Mouse (Mus musculus): ENCODE results near the gene Pitpnc1. TPM values are rescaled to one million over a fixed set of nuclear protein-coding genes. Genes with fewer than 3 reads are reported as not detected.

The Pitpnc1 gene
- polyA plus RNA-seq, 1 experiment from 2014 or later = 16.0 TPM

- no peak overlapping the region for H3K9ac ChIP-seq (ENCODE audit: low read length)
- H3K9me3 ChIP-seq (ENCODE audit: control insufficient read depth, low read length) = 0 out of 2 replicates have a peak, but pooled peaks cover 6% of the 10 kb centered on the region
- H3K27me3 ChIP-seq (ENCODE audit: control insufficient read depth, insufficient read depth, low read length) = no peaks in the 10 kb centered on the region
- ATAC-seq (ENCODE audit: insufficient number of reproducible peaks, insufficient read depth, low FRiP score, low read depth) = peak; percentile 60; the same call in 1 of the 2 replicates
- H3K36me3 ChIP-seq (ENCODE audit: control insufficient read depth, insufficient read depth, low read length) = peaks cover 12% of the 10 kb centered on the region; the same call in 1 of the 2 replicates
- 67% methylated on average over 7 of the region's 7 CpGs for WGBS
- H3K4me3 ChIP-seq (ENCODE audit: control insufficient read depth in 1 of 2, insufficient read depth in 1 of 2, low read depth in 1 of 2, low read length in 2 of 2) = no peak overlapping the region
- peaks cover 6 to 9% of the 10 kb centered on the region in 2 experiments; a peak in 3 of 4 replicates for H3K4me1 ChIP-seq (ENCODE audit: control insufficient read depth in 2 of 2, insufficient read depth in 2 of 2, low read length in 2 of 2)
- no peak overlapping the region for H3K4me2 ChIP-seq (ENCODE audit: low read length)
- H3K27ac ChIP-seq (replicated peaks in 1 of 2; ENCODE audit: control insufficient read depth in 1 of 2, insufficient read depth in 1 of 2, low read depth in 2 of 2, low read length in 2 of 2) = peak overlapping the region in 1 of 2 experiments; percentile 49; a peak in 2 of 4 replicates
These were observed 221.7 kb downstream of the Pitpnc1 start for GRCm38 (mm10) chr11:107248753-107249152.

GRCm38 (mm10) chr11:107245657-107246056 is 224.8 kb downstream of the Pitpnc1 start:
- 0 out of 2 replicates have a peak, but pooled peaks cover 3% of the 10 kb centered on the region for H3K9me3 ChIP-seq (ENCODE audit: control insufficient read depth, low read length)
- no peak for ATAC-seq (ENCODE audit: insufficient number of reproducible peaks, insufficient read depth, low FRiP score, low read depth)
- H3K36me3 ChIP-seq (ENCODE audit: control insufficient read depth, insufficient read depth, low read length) = no peaks in the 10 kb centered on the region
- WGBS = 82% methylated on average over 7 of the region's 7 CpGs
- H3K27me3 ChIP-seq (ENCODE audit: control insufficient read depth, insufficient read depth, low read length) = no peaks in the 10 kb centered on the region
- H3K4me1 ChIP-seq (ENCODE audit: control insufficient read depth in 2 of 2, insufficient read depth in 2 of 2, low read length in 2 of 2) = peaks cover 6 to 9% of the 10 kb centered on the region in 2 experiments; a peak in 3 of 4 replicates
- no peak overlapping the region for H3K27ac ChIP-seq (replicated peaks in 1 of 2; ENCODE audit: control insufficient read depth in 1 of 2, insufficient read depth in 1 of 2, low read depth in 2 of 2, low read length in 2 of 2)
- H3K9ac ChIP-seq (ENCODE audit: low read length) = no peak overlapping the region
- H3K4me2 ChIP-seq (ENCODE audit: low read length) = no peak overlapping the region
- H3K4me3 ChIP-seq (ENCODE audit: control insufficient read depth in 1 of 2, insufficient read depth in 1 of 2, low read depth in 1 of 2, low read length in 2 of 2) = no peak overlapping the region

- no peaks in the 10 kb centered on the region for H3K4me1 ChIP-seq (ENCODE audit: control insufficient read depth in 2 of 2, insufficient read depth in 2 of 2, low read length in 2 of 2)
- no peak overlapping the region for H3K4me3 ChIP-seq (ENCODE audit: control insufficient read depth in 1 of 2, insufficient read depth in 1 of 2, low read depth in 1 of 2, low read length in 2 of 2)
- H3K9ac ChIP-seq (ENCODE audit: low read length) = no peak overlapping the region
- H3K36me3 ChIP-seq (ENCODE audit: control insufficient read depth, insufficient read depth, low read length) = no peaks in the 10 kb centered on the region
- WGBS = 81% methylated on average over 6 of the region's 6 CpGs
- no peaks in the 10 kb centered on the region for H3K27me3 ChIP-seq (ENCODE audit: control insufficient read depth, insufficient read depth, low read length)
- no peak overlapping the region for H3K27ac ChIP-seq (replicated peaks in 1 of 2; ENCODE audit: control insufficient read depth in 1 of 2, insufficient read depth in 1 of 2, low read depth in 2 of 2, low read length in 2 of 2)
- ATAC-seq (ENCODE audit: insufficient number of reproducible peaks, insufficient read depth, low FRiP score, low read depth) = no peak
- H3K4me2 ChIP-seq (ENCODE audit: low read length) = no peak overlapping the region
- 0 out of 2 replicates have a peak, but pooled peaks cover 3% of the 10 kb centered on the region for H3K9me3 ChIP-seq (ENCODE audit: control insufficient read depth, low read length)
These were observed 227.4 kb downstream of the Pitpnc1 start for GRCm38 (mm10) chr11:107243126-107243525.

GRCm38 (mm10) chr11:107241678-107242077 is 228.8 kb downstream of the Pitpnc1 start:
- Histone ChIP-seq H3K36me3 (ENCODE audit: control insufficient read depth, insufficient read depth, low read length) (no peaks in the 10 kb centered on the region), H3K4me3 (ENCODE audit: control insufficient read depth in 1 of 2, insufficient read depth in 1 of 2, low read depth in 1 of 2, low read length in 2 of 2) (no peak overlapping the region), H3K27me3 (ENCODE audit: control insufficient read depth, insufficient read depth, low read length) (no peaks in the 10 kb centered on the region), H3K4me2 (ENCODE audit: low read length) (no peak overlapping the region), H3K9me3 (ENCODE audit: control insufficient read depth, low read length) (0 out of 2 replicates have a peak, but pooled peaks cover 3% of the 10 kb centered on the region), H3K4me1 (ENCODE audit: control insufficient read depth in 2 of 2, insufficient read depth in 2 of 2, low read length in 2 of 2) (peaks cover 2% of the 10 kb centered on the region in 2 experiments; a peak in 2 of 4 replicates), H3K9ac (ENCODE audit: low read length) (no peak overlapping the region), H3K27ac (replicated peaks in 1 of 2; ENCODE audit: control insufficient read depth in 1 of 2, insufficient read depth in 1 of 2, low read depth in 2 of 2, low read length in 2 of 2) (no peak overlapping the region)
- WGBS = 89% methylated on average over 7 of the region's 7 CpGs
- no peak for ATAC-seq (ENCODE audit: insufficient number of reproducible peaks, insufficient read depth, low FRiP score, low read depth)

- Histone ChIP-seq H3K4me2 (ENCODE audit: low read length) (no peak overlapping the region), H3K4me3 (ENCODE audit: control insufficient read depth in 1 of 2, insufficient read depth in 1 of 2, low read depth in 1 of 2, low read length in 2 of 2) (no peak overlapping the region), H3K4me1 (ENCODE audit: control insufficient read depth in 2 of 2, insufficient read depth in 2 of 2, low read length in 2 of 2) (peaks cover 3 to 9% of the 10 kb centered on the region in 2 experiments; a peak in 2 of 4 replicates), H3K27ac (replicated peaks in 1 of 2; ENCODE audit: control insufficient read depth in 1 of 2, insufficient read depth in 1 of 2, low read depth in 2 of 2, low read length in 2 of 2) (no peak overlapping the region), H3K9ac (ENCODE audit: low read length) (no peak overlapping the region), H3K9me3 (ENCODE audit: control insufficient read depth, low read length) (no peaks in the 10 kb centered on the region), H3K36me3 (ENCODE audit: control insufficient read depth, insufficient read depth, low read length) (peaks cover 2% of the 10 kb centered on the region; the same call in 1 of the 2 replicates), H3K27me3 (ENCODE audit: control insufficient read depth, insufficient read depth, low read length) (no peaks in the 10 kb centered on the region)
- WGBS = 78% methylated on average over 6 of the region's 6 CpGs
- no peak for ATAC-seq (ENCODE audit: insufficient number of reproducible peaks, insufficient read depth, low FRiP score, low read depth)
These were observed 232.0 kb downstream of the Pitpnc1 start for GRCm38 (mm10) chr11:107238506-107238905.

- no peak for ATAC-seq (ENCODE audit: insufficient number of reproducible peaks, insufficient read depth, low FRiP score, low read depth)
- WGBS = 88% methylated on average over 4 of the region's 4 CpGs
- no peak overlapping the region for H3K4me2 ChIP-seq (ENCODE audit: low read length)
- no peak overlapping the region for H3K9ac ChIP-seq (ENCODE audit: low read length)
- no peak overlapping the region for H3K4me3 ChIP-seq (ENCODE audit: control insufficient read depth in 1 of 2, insufficient read depth in 1 of 2, low read depth in 1 of 2, low read length in 2 of 2)
- H3K4me1 ChIP-seq (ENCODE audit: control insufficient read depth in 2 of 2, insufficient read depth in 2 of 2, low read length in 2 of 2) = peaks cover 3 to 9% of the 10 kb centered on the region in 2 experiments; a peak in 2 of 4 replicates
- peaks cover 5% of the 10 kb centered on the region; the same call in 1 of the 2 replicates for H3K36me3 ChIP-seq (ENCODE audit: control insufficient read depth, insufficient read depth, low read length)
- no peak overlapping the region for H3K27ac ChIP-seq (replicated peaks in 1 of 2; ENCODE audit: control insufficient read depth in 1 of 2, insufficient read depth in 1 of 2, low read depth in 2 of 2, low read length in 2 of 2)
- H3K9me3 ChIP-seq (ENCODE audit: control insufficient read depth, low read length) = no peaks in the 10 kb centered on the region
- no peaks in the 10 kb centered on the region for H3K27me3 ChIP-seq (ENCODE audit: control insufficient read depth, insufficient read depth, low read length)
These were observed 233.0 kb downstream of the Pitpnc1 start for GRCm38 (mm10) chr11:107237532-107237931.

- Histone ChIP-seq H3K4me3 (ENCODE audit: control insufficient read depth in 1 of 2, insufficient read depth in 1 of 2, low read depth in 1 of 2, low read length in 2 of 2) (no peak overlapping the region), H3K27ac (replicated peaks in 1 of 2; ENCODE audit: control insufficient read depth in 1 of 2, insufficient read depth in 1 of 2, low read depth in 2 of 2, low read length in 2 of 2) (no peak overlapping the region), H3K9ac (ENCODE audit: low read length) (no peak overlapping the region), H3K9me3 (ENCODE audit: control insufficient read depth, low read length) (peaks cover 6% of the 10 kb centered on the region), H3K4me2 (ENCODE audit: low read length) (no peak overlapping the region), H3K27me3 (ENCODE audit: control insufficient read depth, insufficient read depth, low read length) (no peaks in the 10 kb centered on the region), H3K36me3 (ENCODE audit: control insufficient read depth, insufficient read depth, low read length) (peaks cover 11% of the 10 kb centered on the region; the same call in 1 of the 2 replicates), H3K4me1 (ENCODE audit: control insufficient read depth in 2 of 2, insufficient read depth in 2 of 2, low read length in 2 of 2) (peaks cover 3 to 9% of the 10 kb centered on the region in 2 experiments; a peak in 2 of 4 replicates)
- ATAC-seq (ENCODE audit: insufficient number of reproducible peaks, insufficient read depth, low FRiP score, low read depth) = no peak
- WGBS = 89% methylated on average over 5 of the region's 5 CpGs
These were observed 237.1 kb downstream of the Pitpnc1 start for GRCm38 (mm10) chr11:107233252-107233890.
